Mouse (Mus musculus): ENCODE results near the gene Nat8f2.

The Nat8f2 gene

GRCm38 (mm10) chr6:85823382-85824090 is 45.4 kb downstream of the Nat8f2 start:
- no peak for DNase-seq (ENCODE audit: inconsistent ontology term)

- no peak for DNase-seq (ENCODE audit: inconsistent ontology term)
These were observed 46.7 kb downstream of the Nat8f2 start for GRCm38 (mm10) chr6:85822286-85822685.

GRCm38 (mm10) chr6:85820837-85821236 is 48.1 kb downstream of the Nat8f2 start, which contains the start of the genes Nat8f6 and Nat8f5:
Nat8f6 (minus strand) TSS chr6:85820954.
Nat8f5 (minus strand) TSS chr6:85820972.
- DNase-seq (ENCODE audit: inconsistent ontology term), result no peak

GRCm38 (mm10) chr6:85818338-85818737 is 50.6 kb downstream of the Nat8f2 start:
- no peak for DNase-seq (ENCODE audit: inconsistent ontology term)

Data from Muller cell, postnatal 12 days (primary cell).